Mouse (Mus musculus) midbrain, embryonic 12.5 days (tissue): ENCODE data around the gene Ppargc1a. TPM values are rescaled to one million over a fixed set of nuclear protein-coding genes. Genes with fewer than 3 reads are reported as not detected.

Source experiments
- ATAC-seq: fragments of 200-750 bp; cut with Nextera tagmentation; 2 replicates; pipeline ENCODE4 v1.8.0; 2017; ENCODE audit warnings: low read depth, moderate TSS enrichment, moderate library complexity; ENCODE audit not compliant: low FRiP score
- H3K27ac ChIP-seq: fragments of 300-500 bp; sonication (generic); replicated peaks from 2 replicates; pipeline ENCODE4 v1.5.1; 2016; ENCODE audit warnings: mild to moderate bottlenecking
- H3K27me3 ChIP-seq: fragments of 300-500 bp; sonication (generic); 2 replicates; pipeline ENCODE4 v1.6.1; 2016; ENCODE audit warnings: mild to moderate bottlenecking
- H3K36me3 ChIP-seq: fragments of 300-500 bp; sonication (generic); 2 replicates; pipeline ENCODE4 v1.6.1; 2016
- H3K4me1 ChIP-seq: fragments of 300-500 bp; sonication (generic); 2 replicates; pipeline ENCODE4 v1.6.1; 2016
- H3K4me2 ChIP-seq: fragments of 300-500 bp; sonication (generic); replicated peaks from 2 replicates; pipeline ENCODE4 v1.6.1; 2016; ENCODE audit warnings: mild to moderate bottlenecking, moderate library complexity
- H3K4me3 ChIP-seq: fragments of 300-500 bp; sonication (generic); 2 replicates; pipeline ENCODE4 v1.5.1; 2016; ENCODE audit warnings: mild to moderate bottlenecking
- H3K9ac ChIP-seq: fragments of 300-500 bp; sonication (generic); replicated peaks from 2 replicates; pipeline ENCODE4 v1.6.1; 2016; ENCODE audit warnings: mild to moderate bottlenecking, moderate library complexity
- H3K9me3 ChIP-seq: fragments of 300-500 bp; sonication (generic); 2 replicates; pipeline ENCODE4 v1.6.1; 2016; ENCODE audit warnings: mild to moderate bottlenecking
- WGBS: fragments of 180-500 bp; shearing (Covaris S2); methylation state at CpG from one replicate; pipeline ENCODE4 v1.1.7; 2016; 5-methylcytosine and 5-hydroxymethylcytosine counted together
- polyA plus RNA-seq: library from polyadenylated mRNA; unstranded; fragments of >200 nt; fragmentation: Nextera tagmentation; extraction: Ambion mirVana; gene quantifications from 2 replicates; pipeline ENCODE4 v1.2.1, GENCODE M21; 2016

Ppargc1a gene
- polyA plus RNA-seq, 1 experiment from 2014 or later: 3.9 TPM

DNA sequence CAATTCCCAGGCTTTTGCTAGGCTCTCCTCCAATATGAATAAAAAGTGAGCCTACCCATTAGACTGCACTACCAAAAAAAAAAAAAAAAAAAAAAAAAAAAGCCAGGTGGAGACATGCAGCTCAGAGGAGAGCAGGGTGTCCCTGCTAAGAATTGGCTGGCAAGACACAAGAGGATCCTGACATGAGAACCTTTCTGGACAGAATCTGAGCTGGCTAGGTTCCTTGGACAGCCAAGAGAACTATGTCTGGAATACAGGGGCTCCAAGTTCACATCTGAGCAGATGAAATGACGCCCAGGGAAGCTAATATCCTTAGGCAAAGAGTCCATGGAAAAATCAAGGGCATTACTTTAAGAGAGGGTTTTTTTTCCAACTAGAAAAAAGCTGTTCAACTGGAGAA lies 33.1 kb downstream of the Ppargc1a start:
- Histone ChIP-seq H3K9ac (no peak overlapping the region), H3K4me3 (no peak overlapping the region), H3K27ac (no peak overlapping the region), H3K27me3 (no peaks in the 10 kb centered on the region), H3K9me3 (no peaks in the 10 kb centered on the region), H3K4me1 (no peaks in the 10 kb centered on the region), H3K4me2 (no peak overlapping the region), H3K36me3 (no peaks in the 10 kb centered on the region)
- no peak for ATAC-seq
- 82% methylated on average over 1 of the region's 1 CpGs for WGBS

DNA sequence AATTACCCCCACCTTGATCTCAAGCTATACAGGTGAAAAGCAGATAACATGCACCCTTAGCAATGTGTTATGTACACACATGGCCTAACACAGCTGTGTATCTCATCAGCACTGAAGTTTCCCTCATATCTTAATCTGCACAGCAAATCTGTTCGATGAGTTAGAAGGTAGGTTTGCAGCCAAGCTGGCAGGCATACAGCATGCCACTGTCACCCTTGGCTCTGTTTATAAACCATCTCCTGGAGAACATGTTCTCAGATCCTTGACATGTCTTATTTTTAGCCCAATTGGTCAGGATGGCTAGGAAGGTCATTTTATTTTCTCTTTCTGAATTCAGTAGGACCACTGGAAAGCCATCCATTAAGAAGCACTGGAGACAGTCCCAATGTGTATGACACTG lies 36.2 kb downstream of the Ppargc1a start:
- no peaks in the 10 kb centered on the region for H3K9me3 ChIP-seq
- no peak overlapping the region for H3K9ac ChIP-seq
- no peak for ATAC-seq
- H3K4me3 ChIP-seq: no peak overlapping the region
- no peak overlapping the region for H3K4me2 ChIP-seq
- no peaks in the 10 kb centered on the region for H3K36me3 ChIP-seq
- no peak overlapping the region for H3K27ac ChIP-seq
- H3K27me3 ChIP-seq: no peaks in the 10 kb centered on the region
- WGBS: 93% methylated on average over 1 of the region's 1 CpGs
- no peaks in the 10 kb centered on the region for H3K4me1 ChIP-seq

DNA sequence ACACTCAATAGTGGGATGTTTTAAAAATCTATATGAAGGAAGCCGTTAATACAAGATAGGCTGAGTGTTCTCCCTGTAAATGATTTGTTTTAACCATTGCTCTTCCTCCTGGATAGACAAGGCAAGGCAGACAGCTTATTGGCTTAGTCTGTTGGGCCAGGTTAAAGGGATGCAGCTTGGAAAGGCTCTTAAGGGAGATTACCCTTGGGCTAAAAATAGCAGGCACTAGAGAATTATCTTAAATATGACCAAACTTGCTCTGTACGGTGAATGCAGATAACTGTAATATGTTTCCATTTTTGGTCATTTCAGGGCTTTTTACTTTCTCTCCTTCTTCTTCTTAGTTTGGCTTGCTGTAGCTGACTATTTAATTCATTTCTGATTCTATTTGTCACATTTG lies 38.1 kb downstream of the Ppargc1a start:
- H3K4me3 ChIP-seq: no peak overlapping the region
- H3K27ac ChIP-seq: no peak overlapping the region
- H3K27me3 ChIP-seq: no peaks in the 10 kb centered on the region
- H3K36me3 ChIP-seq: no peaks in the 10 kb centered on the region
- WGBS: 77% methylated on average over 2 of the region's 2 CpGs
- no peak overlapping the region for H3K4me2 ChIP-seq
- no peaks in the 10 kb centered on the region for H3K4me1 ChIP-seq
- no peak overlapping the region for H3K9ac ChIP-seq
- ATAC-seq: no peak
- no peaks in the 10 kb centered on the region for H3K9me3 ChIP-seq

GRCm38 (mm10) chr5:51528165-51528498 lies 39.4 kb downstream of the Ppargc1a start:
- no peaks in the 10 kb centered on the region for H3K27me3 ChIP-seq

DNA sequence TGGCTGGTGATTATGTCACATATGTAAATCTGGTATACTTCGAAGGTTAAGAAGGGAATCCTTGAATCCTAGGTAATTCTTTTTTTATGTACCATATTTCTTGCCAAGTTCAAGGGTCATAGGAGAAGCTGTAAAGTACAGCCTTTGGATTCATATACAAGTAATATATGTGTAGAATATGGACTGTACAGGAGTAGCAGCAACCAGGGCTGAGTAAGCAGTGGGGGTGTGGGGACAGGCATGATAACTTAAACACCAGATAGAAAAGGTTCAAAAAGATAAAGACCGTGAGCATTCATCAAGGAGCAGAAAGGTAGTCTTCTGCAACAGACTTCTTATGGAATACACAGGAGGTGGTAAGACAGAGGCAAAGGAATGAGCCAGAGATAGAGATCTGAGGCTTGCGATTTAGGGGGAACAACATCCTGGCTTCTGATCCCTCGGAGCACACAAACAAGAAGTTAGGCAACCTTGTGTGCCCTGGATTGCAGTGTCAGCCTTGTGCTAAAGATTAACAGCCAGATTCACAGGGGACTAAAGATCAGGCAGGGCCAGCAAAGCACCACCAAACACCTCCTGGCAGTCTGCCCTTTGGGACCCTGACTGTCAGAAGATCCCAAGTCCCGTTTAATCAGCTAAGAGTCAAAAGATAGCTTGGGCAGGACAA lies 39.9 kb downstream of the Ppargc1a start:
- Histone ChIP-seq H3K9me3 (no peaks in the 10 kb centered on the region), H3K36me3 (no peaks in the 10 kb centered on the region), H3K4me3 (no peak overlapping the region), H3K4me2 (no peak overlapping the region), H3K27me3 (no peaks in the 10 kb centered on the region), H3K27ac (no peak overlapping the region), H3K4me1 (no peaks in the 10 kb centered on the region), H3K9ac (no peak overlapping the region)
- WGBS: 86% methylated on average over 5 of the region's 5 CpGs
- ATAC-seq: no peak

More at GRCm38 (mm10) chr5:51528165-51528498, 39.4 kb downstream of the Ppargc1a start:
- Histone ChIP-seq H3K4me1 (no peaks in the 10 kb centered on the region), H3K4me3 (no peak overlapping the region), H3K27ac (no peak overlapping the region), H3K9ac (no peak overlapping the region), H3K9me3 (no peaks in the 10 kb centered on the region), H3K4me2 (no peak overlapping the region), H3K36me3 (no peaks in the 10 kb centered on the region)
- ATAC-seq: no peak

- WGBS: 84% methylated on average over 2 of the region's 2 CpGs
- H3K9ac ChIP-seq: no peak overlapping the region
- ATAC-seq: no peak
Measured at GRCm38 (mm10) chr5:51525858-51526257, 41.7 kb downstream of the Ppargc1a start.

DNA sequence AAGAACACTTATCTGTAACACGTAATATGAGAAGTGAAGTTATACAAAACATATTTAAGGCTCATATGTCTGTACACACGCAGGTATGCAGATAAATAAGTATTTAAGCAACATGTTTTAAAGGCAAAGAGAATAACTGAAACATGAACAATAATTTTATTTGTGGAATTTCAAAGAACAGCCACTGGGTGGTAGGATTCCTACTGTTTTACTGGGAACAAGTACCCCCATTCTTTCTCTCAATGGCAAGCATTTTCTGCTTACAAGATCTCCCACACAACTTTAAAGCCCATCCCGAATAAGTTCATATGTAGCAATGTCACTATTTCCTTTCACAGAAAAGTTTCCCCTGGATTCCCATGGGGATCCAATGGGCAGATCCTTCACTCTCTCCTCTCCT lies 46.7 kb downstream of the Ppargc1a start:
- Histone ChIP-seq H3K36me3 (no peaks in the 10 kb centered on the region), H3K4me1 (no peaks in the 10 kb centered on the region), H3K27ac (no peak overlapping the region), H3K4me2 (no peak overlapping the region), H3K4me3 (no peak overlapping the region), H3K9me3 (no peaks in the 10 kb centered on the region), H3K9ac (no peak overlapping the region), H3K27me3 (no peaks in the 10 kb centered on the region)
- 90% methylated on average over 3 of the region's 3 CpGs for WGBS
- no peak for ATAC-seq

More at GRCm38 (mm10) chr5:51525858-51526257, 41.7 kb downstream of the Ppargc1a start:
- no peaks in the 10 kb centered on the region for H3K9me3 ChIP-seq
- no peak overlapping the region for H3K4me2 ChIP-seq
- H3K27ac ChIP-seq: no peak overlapping the region
- no peaks in the 10 kb centered on the region for H3K36me3 ChIP-seq
- no peaks in the 10 kb centered on the region for H3K4me1 ChIP-seq
- H3K4me3 ChIP-seq: no peak overlapping the region
- H3K27me3 ChIP-seq: no peaks in the 10 kb centered on the region

- Histone ChIP-seq H3K36me3 (no peaks in the 10 kb centered on the region), H3K4me2 (no peak overlapping the region), H3K4me1 (no peaks in the 10 kb centered on the region), H3K27me3 (no peaks in the 10 kb centered on the region), H3K4me3 (no peak overlapping the region), H3K27ac (no peak overlapping the region), H3K9me3 (no peaks in the 10 kb centered on the region), H3K9ac (no peak overlapping the region)
- no peak for ATAC-seq
- 88% methylated on average over 6 of the region's 6 CpGs for WGBS
Measured at GRCm38 (mm10) chr5:51517440-51518187, 49.9 kb downstream of the Ppargc1a start.

GRCm38 (mm10) chr5:51504654-51505053 lies 62.9 kb downstream of the Ppargc1a start:
- 70% methylated on average over 2 of the region's 2 CpGs for WGBS
- Histone ChIP-seq H3K4me1 (no peaks in the 10 kb centered on the region), H3K9me3 (no peaks in the 10 kb centered on the region), H3K4me2 (no peak overlapping the region), H3K4me3 (no peak overlapping the region), H3K27me3 (no peaks in the 10 kb centered on the region), H3K9ac (no peak overlapping the region), H3K36me3 (no peaks in the 10 kb centered on the region), H3K27ac (no peak overlapping the region)
- ATAC-seq: no peak

GRCm38 (mm10) chr5:51497910-51498517 lies 69.5 kb downstream of the Ppargc1a start:
- no peaks in the 10 kb centered on the region for H3K36me3 ChIP-seq
- no peak overlapping the region for H3K27ac ChIP-seq
- H3K9me3 ChIP-seq: no peaks in the 10 kb centered on the region
- no peak overlapping the region for H3K9ac ChIP-seq
- no peak overlapping the region for H3K4me3 ChIP-seq
- no peaks in the 10 kb centered on the region for H3K27me3 ChIP-seq
- H3K4me2 ChIP-seq: no peak overlapping the region
- 76% methylated on average over 9 of the region's 9 CpGs for WGBS
- no peak for ATAC-seq
- H3K4me1 ChIP-seq: 0 out of 2 replicates have a peak, but pooled peaks cover 4% of the 10 kb centered on the region

- 56% methylated on average over 6 of the region's 6 CpGs for WGBS
- Histone ChIP-seq H3K4me1 (0 out of 2 replicates have a peak, but pooled peaks cover 4% of the 10 kb centered on the region), H3K4me2 (no peak overlapping the region; the same call in 1 of the 2 replicates), H3K9me3 (no peaks in the 10 kb centered on the region), H3K4me3 (no peak overlapping the region), H3K36me3 (no peaks in the 10 kb centered on the region), H3K9ac (no peak overlapping the region), H3K27ac (no peak overlapping the region), H3K27me3 (no peaks in the 10 kb centered on the region)
- ATAC-seq: peak; percentile 38; the same call in 1 of the 2 replicates
Measured at GRCm38 (mm10) chr5:51495446-51495845, 72.1 kb downstream of the Ppargc1a start.

- Histone ChIP-seq H3K9ac (no peak overlapping the region), H3K4me3 (no peak overlapping the region), H3K4me1 (0 out of 2 replicates have a peak, but pooled peaks cover 4% of the 10 kb centered on the region), H3K9me3 (no peaks in the 10 kb centered on the region), H3K27ac (no peak overlapping the region), H3K36me3 (no peaks in the 10 kb centered on the region), H3K4me2 (no peak overlapping the region), H3K27me3 (no peaks in the 10 kb centered on the region)
- no peak for ATAC-seq
- 75% methylated on average over 15 of the region's 15 CpGs for WGBS
Measured at GRCm38 (mm10) chr5:51494358-51494876, 73.1 kb downstream of the Ppargc1a start.
